Mouse (Mus musculus) stomach, embryonic 14.5 days (tissue): ENCODE data around the gene Actb. TPM values are rescaled to one million over a fixed set of nuclear protein-coding genes. Genes with fewer than 3 reads are reported as not detected.
"Not testable (repeated sequence)": the region's sequence is repeated elsewhere in the genome, so short reads cannot be mapped to it uniquely, and the experiment has no call there.

Experiments
- ATAC-seq: fragments of 200-750 bp; cut with Nextera tagmentation; 2 replicates; pipeline ENCODE4 v1.8.0; 2017; ENCODE audit warnings: low read depth, moderate TSS enrichment; ENCODE audit not compliant: insufficient number of reproducible peaks, insufficient read depth, low FRiP score
- H3K27ac ChIP-seq: fragments of 300-500 bp; sonication (generic); 2 replicates; pipeline ENCODE4 v1.5.1; 2014; ENCODE audit warnings: mild to moderate bottlenecking, low read length, moderate library complexity, mixed read lengths
- H3K27me3 ChIP-seq: fragments of 300-500 bp; sonication (generic); 2 replicates; pipeline ENCODE4 v1.6.1; 2014; ENCODE audit warnings: low read length, control low read depth, mixed read lengths; ENCODE audit not compliant: control insufficient read depth, insufficient read depth
- H3K36me3 ChIP-seq: fragments of 300-500 bp; sonication (generic); 2 replicates; pipeline ENCODE4 v1.6.1; 2014; ENCODE audit warnings: mild to moderate bottlenecking, control low read depth, low read length, moderate library complexity, mixed read lengths; ENCODE audit not compliant: control insufficient read depth, insufficient read depth
- H3K4me1 ChIP-seq: fragments of 300-500 bp; sonication (generic); 2 replicates; pipeline ENCODE4 v1.6.1; 2014; ENCODE audit warnings: low read length, control low read depth, mixed read lengths; ENCODE audit not compliant: control insufficient read depth, insufficient read depth
- H3K4me2 ChIP-seq: fragments of 300-500 bp; sonication (generic); replicated peaks from 2 replicates; pipeline ENCODE4 v1.6.1; 2014; ENCODE audit warnings: low read depth, low read length, control low read depth
- H3K4me3 ChIP-seq: fragments of 300-500 bp; sonication (generic); 2 replicates; pipeline ENCODE4 v1.5.1; 2014; ENCODE audit warnings: low read depth, low read length, control low read depth
- H3K9ac ChIP-seq: fragments of 300-500 bp; sonication (generic); replicated peaks from 2 replicates; pipeline ENCODE4 v1.6.1; 2014; ENCODE audit warnings: low read depth, mild to moderate bottlenecking, control low read depth, low read length, moderate library complexity, mixed read lengths
- H3K9me3 ChIP-seq: fragments of 300-500 bp; sonication (generic); 2 replicates; pipeline ENCODE4 v1.6.1; 2016; ENCODE audit warnings: low read depth, low read length, control low read depth; ENCODE audit not compliant: control insufficient read depth
- WGBS: fragments of 180-500 bp; shearing (Covaris S2); extraction: QIAGEN DNeasy Blood & Tissue Kit; methylation state at CpG from one replicate; pipeline ENCODE4 v1.1.7; 2014; 5-methylcytosine and 5-hydroxymethylcytosine counted together
- polyA plus RNA-seq: library from polyadenylated mRNA; unstranded; fragments of >200 nt; fragmentation: Nextera tagmentation; extraction: Ambion mirVana; gene quantifications from 2 replicates; pipeline ENCODE4 v1.2.1, GENCODE M21; 2014

Actb gene
- polyA plus RNA-seq, 1 experiment from 2014 or later = 17,567 TPM

- Histone ChIP-seq H3K4me1 (peaks cover 6% of the 10 kb centered on the region; the same call in 1 of the 2 replicates), H3K27me3 (no peaks in the 10 kb centered on the region), H3K36me3 (peaks cover 31% of the 10 kb centered on the region), H3K4me3 (no peak overlapping the region), H3K4me2 (no peak overlapping the region), H3K27ac (no peak overlapping the region), H3K9me3 (no peaks in the 10 kb centered on the region), H3K9ac (no peak overlapping the region)
- ATAC-seq = no peak
- WGBS = 82% methylated on average over 7 of the region's 7 CpGs
Observed at GRCm38 (mm10) chr5:142897568-142898248, 8.8 kb downstream of the Actb start.

GRCm38 (mm10) chr5:142896713-142897112 lies 9.8 kb downstream of the Actb start:
- ATAC-seq = no peak
- 87% methylated on average over 5 of the region's 5 CpGs for whole genome bisulfite sequencing
- no peaks in the 10 kb centered on the region for H3K9me3 ChIP-seq
- H3K36me3 ChIP-seq = peaks cover 21% of the 10 kb centered on the region
- H3K4me3 ChIP-seq = no peak overlapping the region
- no peak overlapping the region for H3K9ac ChIP-seq
- no peak overlapping the region for H3K4me2 ChIP-seq
- H3K4me1 ChIP-seq = peaks cover 6% of the 10 kb centered on the region; the same call in 1 of the 2 replicates
- H3K27ac ChIP-seq = no peak overlapping the region
- no peaks in the 10 kb centered on the region for H3K27me3 ChIP-seq

GRCm38 (mm10) chr5:142896192-142896591 lies 10.4 kb downstream of the Actb start:
- H3K36me3 ChIP-seq = peaks cover 15% of the 10 kb centered on the region
- H3K4me2 ChIP-seq = no peak overlapping the region
- whole genome bisulfite sequencing = 73% methylated on average over 10 of the region's 10 CpGs
- H3K9me3 ChIP-seq = no peaks in the 10 kb centered on the region
- H3K4me1 ChIP-seq = peaks cover 6% of the 10 kb centered on the region; the same call in 1 of the 2 replicates
- H3K27me3 ChIP-seq = no peaks in the 10 kb centered on the region
- no peak for ATAC-seq
- no peak overlapping the region for H3K9ac ChIP-seq
- H3K4me3 ChIP-seq = no peak overlapping the region
- H3K27ac ChIP-seq = no peak overlapping the region

GRCm38 (mm10) chr5:142894918-142895613 lies 11.5 kb downstream of the Actb start, which contains the start of gene Fbxl18:
Gene Fbxl18 (minus strand): TSS chr5:142895421.
- Histone ChIP-seq H3K9ac (peak within 1 kb of the TSS; percentile 81), H3K9me3 (no peaks in the 10 kb centered on the region), H3K4me2 (peak within 1 kb of the TSS; percentile 91), H3K4me1 (peaks cover 6% of the 10 kb centered on the region; the same call in 1 of the 2 replicates), H3K4me3 (peak within 1 kb of the TSS; percentile 79), H3K36me3 (peaks cover 7% of the 10 kb centered on the region), H3K27ac (peak within 1 kb of the TSS; percentile 48; the same call in 1 of the 2 replicates), H3K27me3 (no peaks in the 10 kb centered on the region)
- WGBS = under 1% methylated on average over 40 of the region's 40 CpGs
- ATAC-seq = peak; percentile 94

GRCm38 (mm10) chr5:142891396-142891795 lies 15.2 kb downstream of the Actb start:
- no peak overlapping the region for H3K4me3 ChIP-seq
- no peaks in the 10 kb centered on the region for H3K27me3 ChIP-seq
- WGBS = 75% methylated on average over 6 of the region's 6 CpGs
- H3K9ac ChIP-seq = no peak overlapping the region
- no peak overlapping the region for H3K27ac ChIP-seq
- peaks cover 8% of the 10 kb centered on the region for H3K36me3 ChIP-seq
- no peaks in the 10 kb centered on the region for H3K9me3 ChIP-seq
- H3K4me1 ChIP-seq = peaks cover 6% of the 10 kb centered on the region; the same call in 1 of the 2 replicates
- ATAC-seq = no peak
- H3K4me2 ChIP-seq = no peak overlapping the region

- not testable (repeated sequence) for H3K27me3 ChIP-seq, ATAC-seq, H3K4me3 ChIP-seq
Observed at GRCm38 (mm10) chr5:142887533-142887932, 19.0 kb downstream of the Actb start.

GRCm38 (mm10) chr5:142886761-142887160 lies 19.8 kb downstream of the Actb start:
- H3K4me2 ChIP-seq = no peak overlapping the region
- H3K27me3 ChIP-seq = no peaks in the 10 kb centered on the region
- H3K9me3 ChIP-seq = no peaks in the 10 kb centered on the region
- H3K9ac ChIP-seq = no peak overlapping the region
- H3K4me1 ChIP-seq = no peaks in the 10 kb centered on the region
- ATAC-seq = no peak
- no peak overlapping the region for H3K27ac ChIP-seq
- WGBS = 90% methylated on average over 20 of the region's 20 CpGs
- H3K4me3 ChIP-seq = no peak overlapping the region
- H3K36me3 ChIP-seq = peaks cover 29% of the 10 kb centered on the region

More at GRCm38 (mm10) chr5:142887533-142887932, 19.0 kb downstream of the Actb start:
- H3K27ac ChIP-seq, H3K9ac ChIP-seq, H3K9me3 ChIP-seq, H3K4me1 ChIP-seq, H3K4me2 ChIP-seq: not testable (repeated sequence)
- WGBS = 84% methylated on average over 3 of the region's 3 CpGs
- peaks cover 26% of the 10 kb centered on the region for H3K36me3 ChIP-seq

GRCm38 (mm10) chr5:142886181-142886580 lies 20.4 kb downstream of the Actb start:
- WGBS = 95% methylated on average over 19 of the region's 19 CpGs
- Histone ChIP-seq H3K4me2 (no peak overlapping the region), H3K27me3 (no peaks in the 10 kb centered on the region), H3K4me1 (peaks cover 4% of the 10 kb centered on the region; the same call in 1 of the 2 replicates), H3K9me3 (no peaks in the 10 kb centered on the region), H3K9ac (no peak overlapping the region), H3K27ac (no peak overlapping the region), H3K36me3 (peaks cover 30% of the 10 kb centered on the region), H3K4me3 (no peak overlapping the region)
- no peak for ATAC-seq
